Mouse (Mus musculus) ES-Bruce4 (cell line): ENCODE measurements around the gene Cd300lf.

Source experiments
- CTCF ChIP-seq: IDR thresholded peaks from one replicate; pipeline ENCODE4 v1.8.1; 2011; ENCODE audit warnings: low read depth, low read length
- EP300 ChIP-seq: IDR thresholded peaks from 2 replicates; pipeline ENCODE4 v1.6.1; 2011; ENCODE audit warnings: low read depth, low read length; ENCODE audit not compliant: insufficient read depth
- POLR2A ChIP-seq: IDR thresholded peaks from one replicate; pipeline ENCODE4 v1.8.1; 2011; ENCODE audit warnings: low read length; ENCODE audit not compliant: insufficient read depth

GRCm38 (mm10) chr11:115086213-115086612 is 47.6 kb downstream of the Cd300lf start:
- TF ChIP-seq POLR2A: no peak
- TF ChIP-seq CTCF: no peak
- TF ChIP-seq EP300: no peak
